9 mouse cellular contexts compared by ENCODE assay signal in the genomic region with DNA sequence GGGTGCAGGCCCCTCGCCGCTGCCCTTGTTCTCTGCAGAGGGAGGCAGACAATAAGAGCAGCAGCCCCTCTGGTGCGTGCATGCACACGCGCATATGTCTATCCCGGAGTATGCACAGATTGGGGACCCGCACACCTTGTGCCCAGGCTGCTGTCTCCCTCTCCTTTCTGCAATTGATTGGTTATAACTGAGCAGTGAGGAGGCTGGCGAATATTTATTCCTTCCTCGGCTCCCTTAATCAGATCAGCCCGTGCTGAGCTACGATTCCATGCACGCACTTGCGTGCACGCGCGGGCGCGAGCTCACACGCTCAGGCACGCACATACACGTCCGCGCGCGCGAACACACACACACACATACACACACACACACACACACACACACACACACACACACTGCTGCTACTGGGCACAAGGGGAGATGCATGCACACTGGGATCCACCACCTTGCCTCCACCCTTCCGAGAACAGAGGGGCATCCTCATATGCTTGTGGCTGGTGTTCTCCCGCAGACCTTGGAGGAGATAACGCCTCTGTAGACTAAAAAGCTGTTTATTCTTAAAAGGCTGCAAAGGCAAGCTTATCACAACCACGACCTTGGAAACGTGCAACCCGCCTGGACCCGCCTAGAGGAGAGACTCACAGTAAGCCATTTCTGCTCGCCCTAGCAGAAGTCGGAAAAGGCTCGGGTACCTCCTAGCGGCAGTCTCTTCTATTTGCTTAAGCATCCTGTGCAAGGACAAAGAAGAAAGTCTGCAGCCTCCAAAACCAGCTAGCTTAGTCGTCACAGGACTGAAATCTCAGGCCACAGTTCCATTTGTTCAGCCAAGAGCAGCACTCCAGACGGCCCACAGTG. TPM values are rescaled to one million over a fixed set of nuclear protein-coding genes. Genes with fewer than 3 reads are reported as not detected.
DNase-seq lines count a peak whose midpoint lies in the region; ATAC-seq and TF ChIP-seq lines count a peak whose summit lies in the region.
"Had no signal": no experiment of that assay in that cellular context is flagged by ENCODE, and none has a peak within 500 bp of the region (broad histone marks: within the 10 kb centered on the region; RNA-seq: fewer than 3 reads in every experiment).

No protein-coding gene starts in this region.

- DNase-seq in adrenal gland, adult 2 months = peak; percentile 25
- peak; percentile 85 to 90 for DNase-seq in cerebellum, postnatal 25 days
- peak; percentile 34 for DNase-seq in gastrocnemius, postnatal 25 days
- peak; percentile 86 to 94 for DNase-seq in left cerebral cortex, postnatal 25 days (ENCODE audit: low spot score in 2 of 2)
- DNase-seq in right cerebral cortex, postnatal 25 days = peak; percentile 82

- peak; percentile 33; the same call in 1 of the 2 replicates for ATAC-seq in intestine, postnatal 0 days
- peak; percentile 92 for ATAC-seq in megakaryocyte progenitor cell, adult 5-6 weeks (replicated peaks; ENCODE audit: poor library complexity)
- ATAC-seq in erythroid progenitor cell, adult 5-6 weeks (replicated peaks; ENCODE audit: low FRiP score, poor library complexity, severe bottlenecking) = no peak

- H3K9me3 ChIP-seq in intestine, postnatal 0 days (ENCODE audit: control insufficient read depth) = no peaks in the 10 kb centered on the region

- peak overlapping the region; percentile 71 for H3K4me2 ChIP-seq in intestine, postnatal 0 days (replicated peaks; ENCODE audit: low read depth)

- H3K27me3 ChIP-seq in intestine, postnatal 0 days (replicated peaks; ENCODE audit: control insufficient read depth, insufficient read depth, low read length) = peaks cover 23% of the 10 kb centered on the region

- H3K9ac ChIP-seq in intestine, postnatal 0 days (ENCODE audit: low read depth, low read length) = no peak overlapping the region

- intact Hi-C loops in left cerebral cortex, postnatal 25 days (cut with DNase I) = loop anchor here (1.0 to 10.0 kb wide), 6 partner anchors 36 to 440 kb away; a partner anchor contains a TSS

- no peaks in the 10 kb centered on the region for H3K36me3 ChIP-seq in intestine, postnatal 0 days (ENCODE audit: control insufficient read depth, insufficient read depth)

- no peaks in the 10 kb centered on the region for H3K4me1 ChIP-seq in intestine, postnatal 0 days (replicated peaks; ENCODE audit: control insufficient read depth, insufficient read depth, low read length)

- WGBS in intestine, postnatal 0 days = under 1% methylated on average over 39 of the region's 39 CpGs

- H3K27ac ChIP-seq in intestine, postnatal 0 days (ENCODE audit: low read depth, low read length) = no peak overlapping the region

- peak overlapping the region; percentile 44 for H3K4me3 ChIP-seq in intestine, postnatal 0 days (ENCODE audit: low read depth, low read length)
- H3K4me3 ChIP-seq: myocyte had no signal

- peak; percentile 79 for TF ChIP-seq CTCF in intestine, postnatal 0 days (IDR thresholded peaks at IDR 0.05; ENCODE audit: low read depth)

RNA-seq across cellular contexts. Expression of a gene that starts 0.5 kb away (rescaled TPM):
- 1 to 10 TPM in 1 of 2 experiments, under 1 TPM in 1; 0.43 to 1.8 TPM for total RNA-seq in adrenal gland, adult 2 months (2021)
- polyA plus RNA-seq in adrenal gland, adult 2 months (2012; rRNA removed) = 0.13 and 0.25 TPM in 2 replicates
- under 1 TPM; 0.05 to 0.19 TPM for total RNA-seq in gastrocnemius, postnatal 25 days (2021)
- polyA plus RNA-seq in intestine, postnatal 0 days (2015; fragmentation: Nextera tagmentation; extraction: Ambion mirVana) = 0.17 and 0.34 TPM in 2 replicates
- 10 to 100 TPM; 22.2 to 27.1 TPM for total RNA-seq in left cerebral cortex, postnatal 25 days (2021)
- total RNA-seq in megakaryocyte progenitor cell, adult 5-6 weeks (2015) = 0.07 TPM in 1 of 2 replicates, not detected in the other
- total RNA-seq in megakaryocyte progenitor cell, adult 5-6 weeks (2017) = 0.14 TPM in 1 of 2 replicates, not detected in the other
- 1.7 TPM in 1 of 2 replicates, not detected in the other for total RNA-seq in erythroid progenitor cell, adult 5-6 weeks (2015; ENCODE audit: low replicate concordance)
- total RNA-seq in erythroid progenitor cell, adult 5-6 weeks (2017; ENCODE audit: low replicate concordance) = not detected in 2 replicates

Comparison
In these comparisons a context has a peak if more than half of its experiments do, and no peak if none do; other contexts are left out.
1. DNase-seq: peak in every context shown above with its lines; median percentile 90 in left cerebral cortex, postnatal 25 days; 88 in cerebellum, postnatal 25 days; 82 in right cerebral cortex, postnatal 25 days; 34 in gastrocnemius, postnatal 25 days; 25 in adrenal gland, adult 2 months.
2. RNA of a gene that starts 0.5 kb away (total RNA-seq): 22.2 to 27.1 TPM in left cerebral cortex, postnatal 25 days; 0.43 to 1.8 TPM in adrenal gland, adult 2 months, 1.7 TPM in erythroid progenitor cell, adult 5-6 weeks, 0.05 to 0.19 TPM in gastrocnemius, postnatal 25 days and 0.07 to 0.14 TPM in megakaryocyte progenitor cell, adult 5-6 weeks; every median in the first group is over 4 times any median in the second.